Mouse (Mus musculus): ENCODE data around the gene Dgkg. TPM values are rescaled to one million over a fixed set of nuclear protein-coding genes. Genes with fewer than 3 reads are reported as not detected.
A peak's percentile ranks its signal among the peaks of the same experiment; 100 is the strongest.

Gene Dgkg
- polyA plus RNA-seq, 1 experiment from 2014 or later, result 0.35 TPM

GRCm38 (mm10) chr16:22501855-22502254, 155.2 kb downstream of the Dgkg start:
- Histone ChIP-seq H3K27ac (no peak overlapping the region), H3K4me1 (peaks cover 20% of the 10 kb centered on the region), H3K36me3 (no peaks in the 10 kb centered on the region), H3K27me3 (no peaks in the 10 kb centered on the region), H3K9me3 (no peaks in the 10 kb centered on the region), H3K4me2 (no peak overlapping the region), H3K9ac (no peak overlapping the region), H3K4me3 (no peak overlapping the region)
- no peak for ATAC-seq (ENCODE audit: insufficient number of reproducible peaks, low FRiP score, low TSS enrichment, low read depth)
- 63% methylated on average over 6 of the region's 6 CpGs for WGBS

- Histone ChIP-seq H3K27me3 (no peaks in the 10 kb centered on the region), H3K4me1 (peaks cover 20% of the 10 kb centered on the region), H3K27ac (no peak overlapping the region), H3K4me2 (no peak overlapping the region), H3K9ac (no peak overlapping the region), H3K9me3 (no peaks in the 10 kb centered on the region), H3K36me3 (no peaks in the 10 kb centered on the region), H3K4me3 (no peak overlapping the region)
- ATAC-seq (ENCODE audit: insufficient number of reproducible peaks, low FRiP score, low TSS enrichment, low read depth), result no peak
- WGBS, result 75% methylated on average over 5 of the region's 5 CpGs
These were observed 156.5 kb downstream of the Dgkg start for GRCm38 (mm10) chr16:22500561-22500960.

GRCm38 (mm10) chr16:22499951-22500350, 157.1 kb downstream of the Dgkg start:
- Histone ChIP-seq H3K4me2 (no peak overlapping the region), H3K4me1 (peaks cover 18% of the 10 kb centered on the region), H3K9ac (no peak overlapping the region), H3K36me3 (no peaks in the 10 kb centered on the region), H3K9me3 (no peaks in the 10 kb centered on the region), H3K27ac (no peak overlapping the region), H3K27me3 (no peaks in the 10 kb centered on the region), H3K4me3 (no peak overlapping the region)
- no peak for ATAC-seq (ENCODE audit: insufficient number of reproducible peaks, low FRiP score, low TSS enrichment, low read depth)
- 92% methylated on average over 5 of the region's 5 CpGs for WGBS

GRCm38 (mm10) chr16:22499447-22499846, 157.6 kb downstream of the Dgkg start:
- no peaks in the 10 kb centered on the region for H3K36me3 ChIP-seq
- WGBS, result 83% methylated on average over 3 of the region's 3 CpGs
- ATAC-seq (ENCODE audit: insufficient number of reproducible peaks, low FRiP score, low TSS enrichment, low read depth), result no peak

GRCm38 (mm10) chr16:22497976-22498375, 159.0 kb downstream of the Dgkg start:
- WGBS, result 37% methylated on average over 3 of the region's 3 CpGs
- no peak overlapping the region for H3K4me3 ChIP-seq
- H3K36me3 ChIP-seq, result no peaks in the 10 kb centered on the region
- no peak for ATAC-seq (ENCODE audit: insufficient number of reproducible peaks, low FRiP score, low TSS enrichment, low read depth)
- no peak overlapping the region for H3K27ac ChIP-seq
- no peak overlapping the region for H3K4me2 ChIP-seq
- peaks cover 13% of the 10 kb centered on the region for H3K4me1 ChIP-seq
- H3K9ac ChIP-seq, result no peak overlapping the region
- no peaks in the 10 kb centered on the region for H3K27me3 ChIP-seq
- H3K9me3 ChIP-seq, result no peaks in the 10 kb centered on the region

More at GRCm38 (mm10) chr16:22499447-22499846, 157.6 kb downstream of the Dgkg start:
- no peak overlapping the region for H3K27ac ChIP-seq
- H3K9me3 ChIP-seq, result no peaks in the 10 kb centered on the region
- no peak overlapping the region for H3K9ac ChIP-seq
- H3K4me3 ChIP-seq, result no peak overlapping the region
- no peak overlapping the region for H3K4me2 ChIP-seq
- peaks cover 15% of the 10 kb centered on the region for H3K4me1 ChIP-seq
- H3K27me3 ChIP-seq, result no peaks in the 10 kb centered on the region

- Histone ChIP-seq H3K27ac (no peak overlapping the region), H3K36me3 (no peaks in the 10 kb centered on the region), H3K4me2 (no peak overlapping the region), H3K4me3 (no peak overlapping the region), H3K4me1 (peaks cover 15% of the 10 kb centered on the region), H3K9me3 (no peaks in the 10 kb centered on the region), H3K27me3 (no peaks in the 10 kb centered on the region), H3K9ac (no peak overlapping the region)
- ATAC-seq (ENCODE audit: insufficient number of reproducible peaks, low FRiP score, low TSS enrichment, low read depth), result no peak
- WGBS, result 74% methylated on average over 5 of the region's 5 CpGs
These were observed 161.8 kb downstream of the Dgkg start for GRCm38 (mm10) chr16:22495259-22495658.

GRCm38 (mm10) chr16:22494815-22495214, 162.2 kb downstream of the Dgkg start:
- 31% methylated on average over 5 of the region's 5 CpGs for WGBS
- H3K4me3 ChIP-seq, result no peak overlapping the region
- peaks cover 15% of the 10 kb centered on the region for H3K4me1 ChIP-seq
- no peak overlapping the region for H3K4me2 ChIP-seq
- no peaks in the 10 kb centered on the region for H3K27me3 ChIP-seq
- no peak for ATAC-seq (ENCODE audit: insufficient number of reproducible peaks, low FRiP score, low TSS enrichment, low read depth)
- H3K9me3 ChIP-seq, result no peaks in the 10 kb centered on the region
- no peak overlapping the region for H3K9ac ChIP-seq
- H3K27ac ChIP-seq, result no peak overlapping the region
- H3K36me3 ChIP-seq, result no peaks in the 10 kb centered on the region

GRCm38 (mm10) chr16:22493396-22493795, 163.6 kb downstream of the Dgkg start:
- WGBS, result 66% methylated on average over 4 of the region's 4 CpGs
- H3K4me2 ChIP-seq, result no peak overlapping the region
- no peak overlapping the region for H3K27ac ChIP-seq
- no peaks in the 10 kb centered on the region for H3K27me3 ChIP-seq
- no peak overlapping the region for H3K9ac ChIP-seq
- peaks cover 15% of the 10 kb centered on the region for H3K4me1 ChIP-seq
- no peaks in the 10 kb centered on the region for H3K36me3 ChIP-seq
- H3K9me3 ChIP-seq, result no peaks in the 10 kb centered on the region
- H3K4me3 ChIP-seq, result no peak overlapping the region
- no peak for ATAC-seq (ENCODE audit: insufficient number of reproducible peaks, low FRiP score, low TSS enrichment, low read depth)

- H3K9ac ChIP-seq, result no peak overlapping the region
- 80% methylated on average over 9 of the region's 9 CpGs for WGBS
- ATAC-seq (ENCODE audit: insufficient number of reproducible peaks, low FRiP score, low TSS enrichment, low read depth), result no peak
- no peaks in the 10 kb centered on the region for H3K27me3 ChIP-seq
- H3K4me2 ChIP-seq, result no peak overlapping the region
- H3K27ac ChIP-seq, result no peak overlapping the region
- no peak overlapping the region for H3K4me3 ChIP-seq
- H3K9me3 ChIP-seq, result no peaks in the 10 kb centered on the region
- H3K36me3 ChIP-seq, result no peaks in the 10 kb centered on the region
- H3K4me1 ChIP-seq, result peaks cover 9% of the 10 kb centered on the region; the same call in 1 of the 2 replicates
These were observed 165.4 kb downstream of the Dgkg start for GRCm38 (mm10) chr16:22491446-22492166.

GRCm38 (mm10) chr16:22483900-22484299, 173.1 kb downstream of the Dgkg start:
- Histone ChIP-seq H3K9ac (no peak overlapping the region), H3K36me3 (no peaks in the 10 kb centered on the region), H3K4me1 (no peaks in the 10 kb centered on the region), H3K4me2 (no peak overlapping the region), H3K27ac (no peak overlapping the region), H3K27me3 (no peaks in the 10 kb centered on the region), H3K4me3 (no peak overlapping the region), H3K9me3 (no peaks in the 10 kb centered on the region)
- no peak for ATAC-seq (ENCODE audit: insufficient number of reproducible peaks, low FRiP score, low TSS enrichment, low read depth)
- WGBS, result 81% methylated on average over 1 of the region's 1 CpGs

GRCm38 (mm10) chr16:22479322-22479721, 177.7 kb downstream of the Dgkg start:
- Histone ChIP-seq H3K4me3 (no peak overlapping the region), H3K4me2 (no peak overlapping the region), H3K27me3 (no peaks in the 10 kb centered on the region), H3K27ac (no peak overlapping the region), H3K9ac (no peak overlapping the region), H3K36me3 (no peaks in the 10 kb centered on the region), H3K4me1 (no peaks in the 10 kb centered on the region), H3K9me3 (no peaks in the 10 kb centered on the region)
- WGBS, result 84% methylated on average over 8 of the region's 8 CpGs
- ATAC-seq (ENCODE audit: insufficient number of reproducible peaks, low FRiP score, low TSS enrichment, low read depth), result no peak

GRCm38 (mm10) chr16:22471728-22472127, 185.3 kb downstream of the Dgkg start:
- H3K4me2 ChIP-seq, result no peak overlapping the region
- no peaks in the 10 kb centered on the region for H3K9me3 ChIP-seq
- no peaks in the 10 kb centered on the region for H3K4me1 ChIP-seq
- H3K4me3 ChIP-seq, result no peak overlapping the region
- WGBS, result 88% methylated on average over 2 of the region's 2 CpGs
- no peaks in the 10 kb centered on the region for H3K27me3 ChIP-seq
- no peak overlapping the region for H3K9ac ChIP-seq
- H3K36me3 ChIP-seq, result no peaks in the 10 kb centered on the region
- ATAC-seq (ENCODE audit: insufficient number of reproducible peaks, low FRiP score, low TSS enrichment, low read depth), result no peak
- H3K27ac ChIP-seq, result no peak overlapping the region

- H3K36me3 ChIP-seq, result no peaks in the 10 kb centered on the region
- WGBS, result 76% methylated on average over 11 of the region's 11 CpGs
- H3K9ac ChIP-seq, result no peak overlapping the region
- no peaks in the 10 kb centered on the region for H3K9me3 ChIP-seq
- no peak for ATAC-seq (ENCODE audit: insufficient number of reproducible peaks, low FRiP score, low TSS enrichment, low read depth)
- peaks cover 9% of the 10 kb centered on the region for H3K4me1 ChIP-seq
- no peak overlapping the region for H3K4me3 ChIP-seq
- no peaks in the 10 kb centered on the region for H3K27me3 ChIP-seq
- no peak overlapping the region for H3K4me2 ChIP-seq
- H3K27ac ChIP-seq, result peak overlapping the region; percentile 14; the same call in 1 of the 2 replicates
These were observed 187.6 kb downstream of the Dgkg start for GRCm38 (mm10) chr16:22469385-22469784.
